Mouse (Mus musculus): ENCODE data around the gene Spock1. TPM values are rescaled to one million over a fixed set of nuclear protein-coding genes. Genes with fewer than 3 reads are reported as not detected.
A peak's percentile ranks its signal among the peaks of the same experiment; 100 is the strongest.

Gene Spock1
- polyA plus RNA-seq (2016; fragmentation: Nextera tagmentation; extraction: Ambion mirVana) = 2.9 and 4.0 TPM in 2 replicates

GRCm38 (mm10) chr13:57908266-57908582, at the start of gene Spock1:
Spock1 (minus strand) TSS chr13:57908332.
- Histone ChIP-seq H3K36me3 (replicated peaks) (no peaks in the 10 kb centered on the region), H3K27me3 (replicated peaks; ENCODE audit: low read depth, poor library complexity, severe bottlenecking) (peaks cover 52% of the 10 kb centered on the region), H3K27ac (replicated peaks) (peak within 1 kb of the TSS; percentile 71), H3K9me3 (no peaks in the 10 kb centered on the region), H3K4me1 (peaks cover 12% of the 10 kb centered on the region), H3K4me3 (peak within 1 kb of the TSS; percentile 62)
- DNase-seq (ENCODE audit: low spot score) = peak; percentile 92
- under 1% methylated on average over 32 of the region's 32 CpGs for WGBS

- H3K36me3 ChIP-seq (replicated peaks) = no peaks in the 10 kb centered on the region
- WGBS = 89% methylated on average over 12 of the region's 12 CpGs
- DNase-seq (ENCODE audit: low spot score) = no peak
Measured at GRCm38 (mm10) chr13:57950091-57950490, 42.0 kb upstream of the Spock1 start.

GRCm38 (mm10) chr13:57949513-57949912, 41.4 kb upstream of the Spock1 start:
- WGBS = 92% methylated on average over 4 of the region's 4 CpGs
- H3K27ac ChIP-seq (replicated peaks) = no peak overlapping the region
- DNase-seq (ENCODE audit: low spot score) = no peak

More at GRCm38 (mm10) chr13:57950091-57950490, 42.0 kb upstream of the Spock1 start:
- Histone ChIP-seq H3K4me3 (no peak overlapping the region), H3K4me1 (peaks cover 18% of the 10 kb centered on the region), H3K9me3 (no peaks in the 10 kb centered on the region), H3K27ac (replicated peaks) (no peak overlapping the region), H3K27me3 (replicated peaks; ENCODE audit: low read depth, poor library complexity, severe bottlenecking) (no peaks in the 10 kb centered on the region)

GRCm38 (mm10) chr13:57945197-57945596, 37.1 kb upstream of the Spock1 start:
- Histone ChIP-seq H3K9me3 (no peaks in the 10 kb centered on the region), H3K27ac (replicated peaks) (peak overlapping the region; percentile 40; the same call in 1 of the 2 replicates), H3K4me3 (0 out of 2 replicates have a peak overlapping the region, but pooled peaks have one; percentile 5), H3K36me3 (replicated peaks) (no peaks in the 10 kb centered on the region), H3K27me3 (replicated peaks; ENCODE audit: low read depth, poor library complexity, severe bottlenecking) (peaks cover 4% of the 10 kb centered on the region), H3K4me1 (peaks cover 20% of the 10 kb centered on the region)
- DNase-seq (ENCODE audit: low spot score) = peak; percentile 58
- WGBS = 42% methylated on average over 11 of the region's 11 CpGs

More at GRCm38 (mm10) chr13:57949513-57949912, 41.4 kb upstream of the Spock1 start:
- Histone ChIP-seq H3K27me3 (replicated peaks; ENCODE audit: low read depth, poor library complexity, severe bottlenecking) (no peaks in the 10 kb centered on the region), H3K4me1 (peaks cover 24% of the 10 kb centered on the region), H3K9me3 (no peaks in the 10 kb centered on the region), H3K36me3 (replicated peaks) (no peaks in the 10 kb centered on the region), H3K4me3 (no peak overlapping the region)

GRCm38 (mm10) chr13:57944434-57944833, 36.3 kb upstream of the Spock1 start:
- Histone ChIP-seq H3K4me1 (peaks cover 20% of the 10 kb centered on the region), H3K27me3 (replicated peaks; ENCODE audit: low read depth, poor library complexity, severe bottlenecking) (peaks cover 4% of the 10 kb centered on the region), H3K4me3 (no peak overlapping the region), H3K27ac (replicated peaks) (no peak overlapping the region; the same call in 1 of the 2 replicates), H3K36me3 (replicated peaks) (no peaks in the 10 kb centered on the region), H3K9me3 (no peaks in the 10 kb centered on the region)
- 76% methylated on average over 5 of the region's 5 CpGs for WGBS
- no peak for DNase-seq (ENCODE audit: low spot score)

- H3K9me3 ChIP-seq = no peaks in the 10 kb centered on the region
- DNase-seq (ENCODE audit: low spot score) = no peak
- peaks cover 20% of the 10 kb centered on the region for H3K4me1 ChIP-seq
- H3K36me3 ChIP-seq (replicated peaks) = no peaks in the 10 kb centered on the region
- peaks cover 4% of the 10 kb centered on the region for H3K27me3 ChIP-seq (replicated peaks; ENCODE audit: low read depth, poor library complexity, severe bottlenecking)
- H3K4me3 ChIP-seq = no peak overlapping the region
- no peak overlapping the region; the same call in 1 of the 2 replicates for H3K27ac ChIP-seq (replicated peaks)
Measured at GRCm38 (mm10) chr13:57943900-57944299, 35.8 kb upstream of the Spock1 start.

GRCm38 (mm10) chr13:57937463-57938229, 29.5 kb upstream of the Spock1 start:
- no peak overlapping the region for H3K4me3 ChIP-seq
- H3K9me3 ChIP-seq = 0 out of 2 replicates have a peak, but pooled peaks cover 6% of the 10 kb centered on the region
- no peak for DNase-seq (ENCODE audit: low spot score)
- H3K36me3 ChIP-seq (replicated peaks) = no peaks in the 10 kb centered on the region
- H3K4me1 ChIP-seq = peaks cover 8% of the 10 kb centered on the region
- 80% methylated on average over 4 of the region's 4 CpGs for WGBS
- no peak overlapping the region for H3K27ac ChIP-seq (replicated peaks)
- H3K27me3 ChIP-seq (replicated peaks; ENCODE audit: low read depth, poor library complexity, severe bottlenecking) = peaks cover 4% of the 10 kb centered on the region

- Histone ChIP-seq H3K27me3 (replicated peaks; ENCODE audit: low read depth, poor library complexity, severe bottlenecking) (no peaks in the 10 kb centered on the region), H3K27ac (replicated peaks) (no peak overlapping the region), H3K4me3 (no peak overlapping the region), H3K9me3 (0 out of 2 replicates have a peak, but pooled peaks cover 6% of the 10 kb centered on the region), H3K4me1 (peaks cover 21% of the 10 kb centered on the region), H3K36me3 (replicated peaks) (no peaks in the 10 kb centered on the region)
- no peak for DNase-seq (ENCODE audit: low spot score)
- 93% methylated on average over 9 of the region's 9 CpGs for WGBS
Measured at GRCm38 (mm10) chr13:57931998-57932397, 23.9 kb upstream of the Spock1 start.

GRCm38 (mm10) chr13:57931376-57931775, 23.2 kb upstream of the Spock1 start:
- Histone ChIP-seq H3K36me3 (replicated peaks) (no peaks in the 10 kb centered on the region), H3K9me3 (0 out of 2 replicates have a peak, but pooled peaks cover 4% of the 10 kb centered on the region), H3K4me1 (peaks cover 21% of the 10 kb centered on the region), H3K27me3 (replicated peaks; ENCODE audit: low read depth, poor library complexity, severe bottlenecking) (no peaks in the 10 kb centered on the region), H3K4me3 (no peak overlapping the region), H3K27ac (replicated peaks) (peak overlapping the region; percentile 79)
- 60% methylated on average over 3 of the region's 3 CpGs for WGBS
- no peak for DNase-seq (ENCODE audit: low spot score)

GRCm38 (mm10) chr13:57930720-57931119, 22.6 kb upstream of the Spock1 start:
- WGBS = 49% methylated on average over 5 of the region's 5 CpGs
- Histone ChIP-seq H3K27ac (replicated peaks) (peak overlapping the region; percentile 79), H3K4me3 (no peak overlapping the region), H3K4me1 (peaks cover 21% of the 10 kb centered on the region), H3K27me3 (replicated peaks; ENCODE audit: low read depth, poor library complexity, severe bottlenecking) (no peaks in the 10 kb centered on the region), H3K9me3 (no peaks in the 10 kb centered on the region), H3K36me3 (replicated peaks) (no peaks in the 10 kb centered on the region)
- DNase-seq (ENCODE audit: low spot score) = peak; percentile 17

GRCm38 (mm10) chr13:57930283-57930682, 22.2 kb upstream of the Spock1 start:
- Histone ChIP-seq H3K27me3 (replicated peaks; ENCODE audit: low read depth, poor library complexity, severe bottlenecking) (no peaks in the 10 kb centered on the region), H3K4me3 (no peak overlapping the region), H3K4me1 (peaks cover 21% of the 10 kb centered on the region), H3K9me3 (no peaks in the 10 kb centered on the region), H3K36me3 (replicated peaks) (no peaks in the 10 kb centered on the region), H3K27ac (replicated peaks) (peak overlapping the region; percentile 79)
- DNase-seq (ENCODE audit: low spot score) = peak; percentile 68
- 39% methylated on average over 2 of the region's 2 CpGs for WGBS

GRCm38 (mm10) chr13:57919947-57920346, 11.8 kb upstream of the Spock1 start:
- H3K36me3 ChIP-seq (replicated peaks) = no peaks in the 10 kb centered on the region
- H3K27me3 ChIP-seq (replicated peaks; ENCODE audit: low read depth, poor library complexity, severe bottlenecking) = no peaks in the 10 kb centered on the region
- no peak for DNase-seq (ENCODE audit: low spot score)
- H3K27ac ChIP-seq (replicated peaks) = no peak overlapping the region
- no peaks in the 10 kb centered on the region for H3K4me1 ChIP-seq
- no peaks in the 10 kb centered on the region for H3K9me3 ChIP-seq
- H3K4me3 ChIP-seq = no peak overlapping the region
- WGBS = 92% methylated on average over 4 of the region's 4 CpGs

GRCm38 (mm10) chr13:57911171-57911570, 3.0 kb upstream of the Spock1 start:
- H3K27ac ChIP-seq (replicated peaks) = no peak overlapping the region
- peaks cover 35% of the 10 kb centered on the region for H3K27me3 ChIP-seq (replicated peaks; ENCODE audit: low read depth, poor library complexity, severe bottlenecking)
- no peak for DNase-seq (ENCODE audit: low spot score)
- no peaks in the 10 kb centered on the region for H3K9me3 ChIP-seq
- 87% methylated on average over 9 of the region's 9 CpGs for WGBS
- no peak overlapping the region for H3K4me3 ChIP-seq
- H3K4me1 ChIP-seq = peaks cover 12% of the 10 kb centered on the region
- H3K36me3 ChIP-seq (replicated peaks) = no peaks in the 10 kb centered on the region

Data from embryonic facial prominence, embryonic 10.5 days (tissue).